Mouse (Mus musculus): ENCODE data around the gene Fdx1l. TPM values are rescaled to one million over a fixed set of nuclear protein-coding genes. Genes with fewer than 3 reads are reported as not detected.
"Not testable (repeated sequence)": the region's sequence is repeated elsewhere in the genome, so short reads cannot be mapped to it uniquely, and the experiment has no call there.

Gene Fdx1l
- polyA plus RNA-seq, 1 experiment from 2014 or later: 63.9 TPM

- no peak for TF ChIP-seq CTCF (IDR thresholded peaks at IDR 0.05; ENCODE audit: low read depth)
- Histone ChIP-seq H3K9me3 (replicated peaks; ENCODE audit: low read length) (no peaks in the 10 kb centered on the region), H3K4me1 (replicated peaks; ENCODE audit: insufficient read depth, low read length) (no peaks in the 10 kb centered on the region), H3K27ac (no peak overlapping the region), H3K27me3 (ENCODE audit: insufficient read depth, low read length) (no peaks in the 10 kb centered on the region), H3K4me2 (ENCODE audit: low read length) (no peak overlapping the region), H3K4me3 (replicated peaks; ENCODE audit: low read depth, low read length) (no peak overlapping the region), H3K36me3 (ENCODE audit: insufficient read depth, low read length) (no peaks in the 10 kb centered on the region), H3K9ac (ENCODE audit: low read depth, low read length) (no peak overlapping the region)
- no peak for DNase-seq (ENCODE audit: low spot score)
- WGBS: 57% methylated on average over 10 of the region's 10 CpGs
- no peak for ATAC-seq (replicated peaks; ENCODE audit: low FRiP score, low read depth)
Observed at GRCm38 (mm10) chr9:21051578-21051977, 21.8 kb downstream of the Fdx1l start.

GRCm38 (mm10) chr9:21045235-21045634 lies 28.2 kb downstream of the Fdx1l start:
- Histone ChIP-seq H3K36me3 (ENCODE audit: insufficient read depth, low read length) (no peaks in the 10 kb centered on the region), H3K4me1 (replicated peaks; ENCODE audit: insufficient read depth, low read length) (no peaks in the 10 kb centered on the region), H3K4me2 (ENCODE audit: low read length) (no peak overlapping the region), H3K9me3 (replicated peaks; ENCODE audit: low read length) (no peaks in the 10 kb centered on the region), H3K4me3 (replicated peaks; ENCODE audit: low read depth, low read length) (no peak overlapping the region), H3K27me3 (ENCODE audit: insufficient read depth, low read length) (no peaks in the 10 kb centered on the region), H3K9ac (ENCODE audit: low read depth, low read length) (no peak overlapping the region), H3K27ac (no peak overlapping the region)
- TF ChIP-seq CTCF (IDR thresholded peaks at IDR 0.05; ENCODE audit: low read depth): no peak
- DNase-seq (ENCODE audit: low spot score) (no peak), ATAC-seq (replicated peaks; ENCODE audit: low FRiP score, low read depth) (no peak)
- 83% methylated on average over 3 of the region's 3 CpGs for WGBS

- H3K9me3 ChIP-seq (replicated peaks; ENCODE audit: low read length); H3K4me3 ChIP-seq (replicated peaks; ENCODE audit: low read depth, low read length); H3K4me2 ChIP-seq (ENCODE audit: low read length); H3K27me3 ChIP-seq (ENCODE audit: insufficient read depth, low read length); H3K4me1 ChIP-seq (replicated peaks; ENCODE audit: insufficient read depth, low read length); H3K9ac ChIP-seq (ENCODE audit: low read depth, low read length); ATAC-seq (replicated peaks; ENCODE audit: low FRiP score, low read depth); DNase-seq (ENCODE audit: low spot score); H3K27ac ChIP-seq; H3K36me3 ChIP-seq (ENCODE audit: insufficient read depth, low read length): not testable (repeated sequence)
- 42% methylated on average over 1 of the region's 1 CpGs for WGBS
Observed at GRCm38 (mm10) chr9:21044785-21045184, 28.6 kb downstream of the Fdx1l start.

GRCm38 (mm10) chr9:21043563-21043962 lies 29.9 kb downstream of the Fdx1l start:
- no peak for ATAC-seq (replicated peaks; ENCODE audit: low FRiP score, low read depth)
- H3K36me3 ChIP-seq (ENCODE audit: insufficient read depth, low read length): no peaks in the 10 kb centered on the region
- peaks cover 3% of the 10 kb centered on the region; the same call in 1 of the 2 replicates for H3K27me3 ChIP-seq (ENCODE audit: insufficient read depth, low read length)
- no peak for TF ChIP-seq CTCF (IDR thresholded peaks at IDR 0.05; ENCODE audit: low read depth)
- DNase-seq (ENCODE audit: low spot score): no peak
- no peak overlapping the region for H3K4me2 ChIP-seq (ENCODE audit: low read length)
- H3K9ac ChIP-seq (ENCODE audit: low read depth, low read length): no peak overlapping the region
- WGBS: 91% methylated on average over 4 of the region's 4 CpGs
- H3K9me3 ChIP-seq (replicated peaks; ENCODE audit: low read length): no peaks in the 10 kb centered on the region
- H3K4me3 ChIP-seq (replicated peaks; ENCODE audit: low read depth, low read length): no peak overlapping the region
- no peak overlapping the region for H3K27ac ChIP-seq
- H3K4me1 ChIP-seq (replicated peaks; ENCODE audit: insufficient read depth, low read length): no peaks in the 10 kb centered on the region

- peak; percentile 58 for DNase-seq (ENCODE audit: low spot score)
- TF ChIP-seq CTCF (IDR thresholded peaks at IDR 0.05; ENCODE audit: low read depth): no peak
- 42% methylated on average over 4 of the region's 4 CpGs for WGBS
Observed at GRCm38 (mm10) chr9:21041308-21041707, 32.1 kb downstream of the Fdx1l start.

GRCm38 (mm10) chr9:21039779-21040178 lies 33.6 kb downstream of the Fdx1l start:
- no peak for TF ChIP-seq CTCF (IDR thresholded peaks at IDR 0.05; ENCODE audit: low read depth)
- Histone ChIP-seq H3K4me1 (replicated peaks; ENCODE audit: insufficient read depth, low read length) (peaks cover 14% of the 10 kb centered on the region), H3K27me3 (ENCODE audit: insufficient read depth, low read length) (peaks cover 41% of the 10 kb centered on the region), H3K27ac (no peak overlapping the region), H3K4me3 (replicated peaks; ENCODE audit: low read depth, low read length) (no peak overlapping the region), H3K36me3 (ENCODE audit: insufficient read depth, low read length) (no peaks in the 10 kb centered on the region), H3K9me3 (replicated peaks; ENCODE audit: low read length) (no peaks in the 10 kb centered on the region), H3K9ac (ENCODE audit: low read depth, low read length) (no peak overlapping the region), H3K4me2 (ENCODE audit: low read length) (no peak overlapping the region)
- 84% methylated on average over 3 of the region's 3 CpGs for WGBS
- DNase-seq (ENCODE audit: low spot score): no peak
- ATAC-seq (replicated peaks; ENCODE audit: low FRiP score, low read depth): no peak

More at GRCm38 (mm10) chr9:21041308-21041707, 32.1 kb downstream of the Fdx1l start:
- no peak overlapping the region for H3K27ac ChIP-seq
- no peaks in the 10 kb centered on the region for H3K36me3 ChIP-seq (ENCODE audit: insufficient read depth, low read length)
- peaks cover 11% of the 10 kb centered on the region for H3K4me1 ChIP-seq (replicated peaks; ENCODE audit: insufficient read depth, low read length)
- peaks cover 26% of the 10 kb centered on the region for H3K27me3 ChIP-seq (ENCODE audit: insufficient read depth, low read length)
- ATAC-seq (replicated peaks; ENCODE audit: low FRiP score, low read depth): no peak
- no peaks in the 10 kb centered on the region for H3K9me3 ChIP-seq (replicated peaks; ENCODE audit: low read length)
- no peak overlapping the region for H3K4me3 ChIP-seq (replicated peaks; ENCODE audit: low read depth, low read length)
- no peak overlapping the region for H3K4me2 ChIP-seq (ENCODE audit: low read length)
- H3K9ac ChIP-seq (ENCODE audit: low read depth, low read length): no peak overlapping the region

- 0 out of 2 replicates have a peak overlapping the region, but pooled peaks have one; percentile 35 for H3K9ac ChIP-seq (ENCODE audit: low read depth, low read length)
- WGBS: 3% methylated on average over 31 of the region's 31 CpGs
- no peaks in the 10 kb centered on the region for H3K36me3 ChIP-seq (ENCODE audit: insufficient read depth, low read length)
- peak overlapping the region; percentile 22 for H3K4me3 ChIP-seq (replicated peaks; ENCODE audit: low read depth, low read length)
- TF ChIP-seq CTCF (IDR thresholded peaks at IDR 0.05; ENCODE audit: low read depth): no peak
- DNase-seq (ENCODE audit: low spot score) (no peak), ATAC-seq (replicated peaks; ENCODE audit: low FRiP score, low read depth) (0 out of 2 replicates have a peak, but pooled peaks have one; percentile 19)
- H3K9me3 ChIP-seq (replicated peaks; ENCODE audit: low read length): no peaks in the 10 kb centered on the region
- H3K27me3 ChIP-seq (ENCODE audit: insufficient read depth, low read length): peaks cover 53% of the 10 kb centered on the region
- H3K4me2 ChIP-seq (ENCODE audit: low read length): peak overlapping the region; percentile 63
- no peak overlapping the region for H3K27ac ChIP-seq
- peaks cover 16% of the 10 kb centered on the region for H3K4me1 ChIP-seq (replicated peaks; ENCODE audit: insufficient read depth, low read length)
Observed at GRCm38 (mm10) chr9:21037481-21037891, 35.9 kb downstream of the Fdx1l start.

All from kidney, postnatal 0 days (tissue).